Mouse (Mus musculus): Measurements from ENCODE around the gene Rasl12. TPM values are rescaled to one million over a fixed set of nuclear protein-coding genes. Genes with fewer than 3 reads are reported as not detected.
A peak's percentile ranks its signal among the peaks of the same experiment; 100 is the strongest.

Rasl12 gene
- 1 to 10 TPM; 2.6 to 3.3 TPM for total RNA-seq (2021)
- long read RNA-seq, experiment 1, partial matches to known transcripts, result 2 of 3 reads
- long read RNA-seq, experiment 1, other reads (novel, unspliced or antisense), result 1 of 3 reads
- long read RNA-seq, experiment 2, partial matches to known transcripts, result 1 of 5 reads
- long read RNA-seq, experiment 2, other reads (novel, unspliced or antisense), result 1 of 5 reads

DNA sequence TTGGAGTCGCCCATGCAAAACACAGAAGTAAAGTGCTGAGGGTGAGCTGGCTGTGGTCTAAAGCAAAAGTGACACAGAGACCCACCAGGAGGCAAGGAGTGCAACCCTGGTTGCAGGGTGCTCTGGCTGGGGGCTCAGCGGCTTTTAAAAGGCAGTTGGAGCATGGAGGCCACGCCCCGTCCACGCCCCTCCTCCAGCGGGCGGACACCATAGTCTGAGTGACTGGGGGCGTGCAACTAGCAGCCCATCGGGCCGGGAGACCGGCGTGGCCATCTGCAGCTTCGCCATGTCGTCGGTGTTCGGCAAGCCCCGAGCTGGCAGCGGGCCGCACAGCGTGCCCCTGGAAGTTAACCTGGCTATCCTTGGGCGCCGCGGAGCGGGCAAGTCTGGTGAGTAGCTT is at the start of gene Rasl12:
Rasl12 (plus strand) TSS at position 228 of the 400 bp plus-strand sequence.
- intact Hi-C loops (cut with DNase I), result no loop called here
- peak; percentile 31 to 44 for DNase-seq (ENCODE audit: low spot score in 2 of 2)

DNA sequence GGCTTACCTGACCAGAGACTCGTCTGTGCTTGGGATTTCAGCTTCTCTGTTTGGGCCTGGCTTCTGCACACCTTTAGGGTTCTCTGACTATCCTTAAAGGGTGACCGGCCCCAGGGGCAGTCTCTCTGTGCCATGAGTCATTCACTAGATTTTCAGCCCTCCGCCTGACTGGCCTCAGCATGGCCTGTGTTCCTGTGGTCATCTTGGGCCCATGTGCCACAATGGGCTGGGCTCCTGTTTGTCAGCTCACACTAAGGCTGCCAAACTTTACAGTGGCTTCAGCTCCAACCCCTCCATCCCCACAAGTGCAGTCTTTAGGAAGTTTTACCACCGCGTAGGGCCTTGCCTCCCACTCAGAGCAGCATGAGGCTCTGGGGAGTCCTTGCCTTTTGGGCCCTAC is 45.1 kb upstream of the Rasl12 start:
- DNase-seq (ENCODE audit: low spot score in 2 of 2), result no peak
- intact Hi-C loops (cut with DNase I), result no loop called here

DNA sequence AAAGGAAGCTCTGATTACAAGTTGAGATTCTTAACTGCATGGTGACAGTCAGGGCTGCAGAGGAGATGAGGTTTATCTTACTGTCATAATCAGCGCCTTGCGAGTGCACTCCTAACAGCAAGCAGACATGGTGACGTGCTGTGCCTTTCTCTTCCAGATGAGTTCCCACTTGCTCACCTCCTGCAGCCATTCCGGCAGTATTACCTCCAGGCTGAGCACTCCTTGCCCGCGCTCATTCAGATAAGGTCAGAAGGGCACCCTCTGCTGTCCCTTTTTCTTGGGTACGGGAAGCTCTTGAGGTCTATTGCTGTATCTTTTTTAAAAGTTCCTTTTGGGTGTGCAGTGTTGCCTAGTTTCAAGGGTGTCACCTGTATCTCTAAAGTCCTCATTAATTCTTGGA is 41.7 kb upstream of the Rasl12 start:
- intact Hi-C loops (cut with DNase I), result no loop called here
- DNase-seq (ENCODE audit: low spot score in 2 of 2), result no peak

DNA sequence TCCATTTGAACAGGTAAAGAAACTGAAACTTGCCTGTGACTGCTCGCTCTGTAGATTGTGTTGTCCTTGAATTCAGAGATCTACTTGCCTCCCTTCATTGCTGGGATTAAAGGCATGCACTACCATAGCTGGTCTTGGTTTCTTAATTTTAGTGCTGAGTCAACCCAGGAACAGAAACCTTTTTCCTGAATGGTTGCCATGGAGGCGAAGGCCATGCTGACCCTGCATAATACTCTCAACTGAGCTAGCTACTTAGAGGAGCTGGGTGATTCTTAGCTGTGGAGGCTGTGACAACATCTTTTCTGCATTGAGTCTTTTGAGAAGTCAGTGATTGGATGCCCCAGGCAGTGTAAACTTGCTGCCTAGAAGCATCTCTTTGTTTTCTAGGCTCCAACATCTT is 41.3 kb upstream of the Rasl12 start:
- intact Hi-C loops (cut with DNase I), result no loop called here
- no peak for DNase-seq (ENCODE audit: low spot score in 2 of 2)

DNA sequence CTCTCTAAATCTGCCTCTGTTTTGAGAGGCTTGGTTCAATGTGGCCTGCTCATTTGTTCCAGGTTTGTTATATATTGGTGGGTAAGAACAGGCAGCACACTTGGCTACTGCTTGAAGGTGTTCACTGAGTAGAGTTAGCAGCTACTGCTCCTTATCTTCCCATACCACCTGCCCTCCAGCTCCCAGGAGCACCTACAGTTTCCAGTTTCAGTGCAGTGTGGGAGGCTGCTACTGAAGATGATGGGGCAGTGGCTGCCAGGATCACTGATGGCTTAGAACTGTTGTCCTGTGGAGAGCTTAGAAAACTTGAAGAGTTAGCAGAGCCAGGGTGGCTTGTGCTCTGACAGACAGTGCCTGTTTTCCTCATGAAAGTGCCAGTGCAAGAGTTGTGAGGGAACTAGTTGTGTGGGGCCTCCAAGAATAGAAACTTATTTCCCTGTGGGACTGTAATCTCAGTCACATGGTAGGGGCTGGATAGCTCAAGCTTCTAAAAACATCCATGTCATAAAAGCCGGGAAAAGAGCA is 39.3 kb upstream of the Rasl12 start:
- no peak for DNase-seq (ENCODE audit: low spot score in 2 of 2)
- intact Hi-C loops (cut with DNase I), result no loop called here

DNA sequence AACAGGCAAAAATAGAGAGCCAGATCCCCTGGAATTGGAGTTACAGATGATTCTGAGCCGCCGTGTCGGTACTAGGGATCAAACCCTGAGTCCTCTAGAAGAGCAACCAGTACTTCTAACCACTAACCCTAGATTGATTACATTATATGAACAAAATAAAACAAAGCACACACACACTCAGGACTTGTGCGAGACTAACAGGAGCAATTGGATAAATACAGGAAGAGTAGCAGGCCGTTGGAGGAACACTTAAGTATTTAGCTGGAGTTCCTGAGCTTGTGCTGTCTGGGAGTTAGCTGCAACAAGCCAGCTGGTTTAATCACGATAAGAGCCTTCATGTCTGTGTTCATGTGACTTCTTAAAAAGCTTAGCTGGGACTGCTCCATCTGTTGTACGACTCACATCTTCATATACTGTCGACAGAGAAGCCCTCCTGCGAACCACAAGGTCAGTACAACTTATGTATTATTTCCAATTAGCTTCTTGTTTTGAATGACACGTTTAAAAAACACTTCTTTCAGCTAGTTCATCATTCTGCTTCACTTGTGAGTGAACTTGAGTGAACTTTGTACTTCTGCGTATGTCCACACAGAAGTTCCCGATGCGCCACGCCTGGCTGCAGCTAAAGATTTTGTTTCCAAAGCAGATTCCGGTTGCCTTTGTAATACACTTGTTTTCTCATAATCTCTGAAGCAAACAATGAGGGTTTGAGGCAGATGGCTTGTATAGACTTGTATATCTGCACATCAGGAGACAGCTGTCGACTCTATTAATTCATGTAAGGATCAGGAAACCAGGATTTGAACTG is 37.5 kb upstream of the Rasl12 start, which contains the start of gene Ubap1l:
Ubap1l (plus strand) TSS at position 401 of the 808 bp plus-strand sequence.
- DNase-seq (ENCODE audit: low spot score in 2 of 2), result peak in 1 of 2 experiments; percentile 12
- intact Hi-C loops (cut with DNase I), result no loop called here

DNA sequence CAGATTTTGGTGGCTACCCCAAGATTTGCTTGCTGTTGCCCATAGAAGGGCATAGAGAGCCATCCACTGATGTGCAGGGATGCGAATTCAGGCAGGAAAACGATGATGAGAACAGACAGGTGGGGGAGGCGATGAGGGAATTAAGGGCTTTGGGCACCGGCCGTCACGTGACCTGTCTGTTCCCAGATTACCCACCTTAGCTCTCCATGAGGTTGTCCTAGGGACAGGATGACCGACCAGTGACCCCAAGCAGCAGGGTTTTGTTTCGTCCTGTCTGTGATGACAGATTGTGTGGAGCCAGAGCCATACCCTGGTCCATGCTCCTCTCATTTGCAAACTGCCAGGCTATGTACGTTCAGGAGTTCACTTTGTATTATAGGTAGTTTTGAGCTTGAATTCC is 34.6 kb upstream of the Rasl12 start:
- no peak for DNase-seq (ENCODE audit: low spot score in 2 of 2)
- intact Hi-C loops (cut with DNase I), result no loop called here

DNA sequence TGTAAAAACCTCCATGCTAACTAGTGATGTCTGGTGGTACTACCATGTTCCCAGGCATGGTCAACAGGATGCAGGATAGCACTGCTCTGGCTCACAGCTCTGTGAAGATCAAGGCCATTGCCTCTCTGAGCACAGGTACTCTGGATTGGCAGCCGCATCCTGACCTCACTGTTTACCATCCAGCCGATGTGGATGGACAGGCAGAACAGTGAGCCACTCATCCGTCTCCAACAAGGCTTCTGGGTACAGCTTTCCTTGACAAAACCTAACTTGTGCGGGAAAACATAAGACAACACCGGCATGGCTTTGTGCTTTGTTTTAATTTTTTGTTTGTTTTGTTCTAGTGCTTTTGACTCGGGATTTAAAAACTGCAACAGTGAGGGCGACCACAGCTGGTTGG is 32.6 kb upstream of the Rasl12 start:
- DNase-seq (ENCODE audit: low spot score in 2 of 2), result no peak
- intact Hi-C loops (cut with DNase I), result no loop called here

DNA sequence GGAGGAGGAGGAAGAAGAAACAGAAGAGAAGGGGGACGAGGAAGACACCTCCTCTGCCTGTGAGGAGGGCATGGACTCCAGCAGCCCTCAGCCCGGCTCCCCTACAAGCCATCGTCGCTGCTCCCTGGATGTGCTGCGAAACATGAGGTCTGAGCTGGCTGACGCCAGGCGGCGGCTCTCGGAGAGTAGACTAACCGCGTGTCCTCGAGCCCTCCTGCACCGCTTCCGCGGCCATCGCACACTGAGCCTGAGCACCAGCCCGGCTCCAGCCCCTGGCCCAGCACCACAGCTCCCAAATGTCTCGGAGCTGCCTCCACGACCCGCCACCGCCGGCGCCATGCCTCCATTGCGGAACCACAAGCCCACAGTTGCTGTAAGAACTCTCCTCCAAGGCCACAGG is 26.6 kb upstream of the Rasl12 start:
- intact Hi-C loops (cut with DNase I), result loop anchor here (1.0 kb wide), 1 partner anchor 61 kb away; no protein-coding TSS in a partner anchor
- DNase-seq (ENCODE audit: low spot score in 2 of 2), result no peak

DNA sequence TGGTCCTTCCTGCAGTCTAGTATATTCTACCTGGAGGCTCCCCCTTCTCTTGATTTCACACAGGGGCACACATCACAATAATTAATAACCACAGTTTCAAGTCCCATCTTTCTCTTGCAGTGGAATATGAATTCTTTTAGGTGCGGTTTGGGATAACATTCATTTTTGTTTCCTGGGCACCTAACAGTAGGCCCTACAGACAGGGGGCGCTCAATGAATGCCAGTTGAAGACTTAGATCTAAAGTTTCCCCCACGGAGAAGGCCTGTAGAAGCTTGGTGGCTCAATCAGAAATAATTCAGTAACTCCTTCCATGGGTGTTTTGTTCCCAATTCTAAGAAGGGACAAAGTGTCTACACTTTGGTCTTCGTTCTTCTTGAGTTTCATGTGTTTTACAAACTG is 25.9 kb upstream of the Rasl12 start:
- intact Hi-C loops (cut with DNase I), result loop anchor here (1.0 kb wide), 1 partner anchor 60 kb away; no protein-coding TSS in a partner anchor
- DNase-seq (ENCODE audit: low spot score in 2 of 2), result peak; percentile 22 to 43

DNA sequence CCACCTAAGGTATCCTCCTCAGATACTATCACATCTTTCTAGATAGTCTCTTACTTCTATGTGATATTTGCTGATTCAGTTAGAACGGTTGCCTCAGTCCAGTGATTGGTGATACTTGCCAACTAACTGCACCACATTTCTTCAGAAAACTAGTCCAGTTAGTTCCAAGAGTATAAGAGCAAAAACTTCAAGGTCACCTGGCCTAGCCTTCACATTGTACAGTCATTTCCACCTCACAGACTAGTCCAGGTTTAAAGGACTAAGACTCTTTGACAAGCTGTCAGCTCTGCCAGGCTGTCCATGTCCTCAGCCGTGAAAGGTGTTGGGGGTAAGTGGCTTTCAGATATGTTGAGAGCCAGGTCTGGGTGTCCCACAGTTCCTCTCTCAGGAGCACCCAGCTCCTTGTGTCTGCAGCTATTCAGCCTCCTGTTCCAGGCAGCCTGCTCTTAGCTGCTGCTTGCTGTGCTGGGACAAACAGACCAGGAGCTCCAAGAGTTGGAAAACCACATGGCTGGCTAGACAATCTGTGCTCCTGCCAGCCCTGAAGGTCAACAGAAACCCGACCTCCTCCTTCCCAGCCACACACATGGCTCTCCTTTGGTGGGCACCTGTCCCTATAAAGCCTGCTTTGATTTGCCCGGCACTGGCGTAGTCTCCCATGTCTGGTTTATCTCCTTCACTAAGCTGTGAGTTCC is 23.7 kb upstream of the Rasl12 start:
- intact Hi-C loops (cut with DNase I), result no loop called here
- no peak for DNase-seq (ENCODE audit: low spot score in 2 of 2)

DNA sequence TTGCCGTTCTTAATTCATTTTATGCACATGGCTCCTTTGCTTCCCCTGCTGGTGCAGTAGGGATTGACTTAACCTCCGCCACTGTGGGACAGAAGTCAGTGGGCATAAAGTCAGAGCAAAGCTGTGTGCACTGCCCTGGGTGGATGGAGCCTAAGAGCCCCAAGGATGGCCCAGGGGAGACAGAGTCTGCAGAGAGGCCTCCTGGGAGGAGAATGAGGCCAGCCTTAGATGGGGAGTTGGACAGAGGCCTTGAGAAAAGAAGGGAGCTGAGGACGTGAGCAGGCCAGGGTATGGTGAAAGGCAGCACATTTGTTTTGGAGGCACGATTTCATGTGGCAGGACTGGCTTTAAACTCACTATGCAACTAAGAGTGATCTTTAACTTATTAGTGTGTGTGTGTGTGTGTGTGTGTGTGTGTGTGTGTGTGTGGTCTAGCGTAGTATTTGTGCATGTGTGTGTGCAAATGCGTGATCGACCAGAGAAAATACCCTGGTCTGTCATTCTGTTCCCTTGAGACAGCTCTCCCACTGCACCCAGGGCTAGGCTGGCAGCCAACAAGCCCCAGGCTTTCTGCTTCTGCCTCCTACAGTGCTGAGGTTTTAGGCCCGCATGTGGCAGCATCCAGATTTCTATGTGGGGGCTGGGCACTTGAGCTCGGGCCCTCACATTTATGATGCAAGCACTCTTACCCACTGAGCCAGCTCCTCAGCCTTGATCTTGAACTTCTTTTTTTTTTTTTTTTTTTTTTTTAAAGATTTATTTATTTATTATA is 23.0 kb upstream of the Rasl12 start:
- intact Hi-C loops (cut with DNase I), result no loop called here
- peak; percentile 67 to 78 for DNase-seq (ENCODE audit: low spot score in 2 of 2)

DNA sequence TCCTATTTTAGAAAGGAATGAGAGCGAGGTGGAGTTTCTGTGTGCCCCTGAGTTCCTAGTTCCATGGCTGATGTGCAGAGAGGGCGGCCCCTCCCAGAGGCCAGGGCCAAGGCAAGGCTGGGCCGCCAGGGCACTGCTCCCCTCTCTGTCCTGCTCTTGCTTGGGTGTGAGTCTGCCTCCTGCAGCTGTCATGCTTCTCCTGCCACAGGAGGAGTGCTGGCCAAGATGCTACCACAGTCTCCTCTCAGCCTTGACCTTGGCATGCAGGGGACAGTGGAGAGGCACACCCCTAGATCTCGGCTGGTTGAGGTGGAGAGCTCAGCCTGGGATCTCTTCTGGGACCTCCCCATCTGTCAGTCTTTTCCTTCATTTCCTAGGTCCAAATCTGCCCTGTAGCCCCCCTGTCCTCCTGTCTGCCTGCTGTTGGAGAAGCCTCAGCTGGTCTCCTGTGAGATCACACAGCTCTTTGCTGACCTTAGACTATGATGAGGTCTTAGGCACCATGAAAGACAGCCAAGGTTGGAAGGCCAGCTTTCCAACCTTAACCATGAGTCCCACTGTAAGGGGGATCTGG is 17.2 kb upstream of the Rasl12 start:
- no peak for DNase-seq (ENCODE audit: low spot score in 2 of 2)
- intact Hi-C loops (cut with DNase I), result no loop called here

DNA sequence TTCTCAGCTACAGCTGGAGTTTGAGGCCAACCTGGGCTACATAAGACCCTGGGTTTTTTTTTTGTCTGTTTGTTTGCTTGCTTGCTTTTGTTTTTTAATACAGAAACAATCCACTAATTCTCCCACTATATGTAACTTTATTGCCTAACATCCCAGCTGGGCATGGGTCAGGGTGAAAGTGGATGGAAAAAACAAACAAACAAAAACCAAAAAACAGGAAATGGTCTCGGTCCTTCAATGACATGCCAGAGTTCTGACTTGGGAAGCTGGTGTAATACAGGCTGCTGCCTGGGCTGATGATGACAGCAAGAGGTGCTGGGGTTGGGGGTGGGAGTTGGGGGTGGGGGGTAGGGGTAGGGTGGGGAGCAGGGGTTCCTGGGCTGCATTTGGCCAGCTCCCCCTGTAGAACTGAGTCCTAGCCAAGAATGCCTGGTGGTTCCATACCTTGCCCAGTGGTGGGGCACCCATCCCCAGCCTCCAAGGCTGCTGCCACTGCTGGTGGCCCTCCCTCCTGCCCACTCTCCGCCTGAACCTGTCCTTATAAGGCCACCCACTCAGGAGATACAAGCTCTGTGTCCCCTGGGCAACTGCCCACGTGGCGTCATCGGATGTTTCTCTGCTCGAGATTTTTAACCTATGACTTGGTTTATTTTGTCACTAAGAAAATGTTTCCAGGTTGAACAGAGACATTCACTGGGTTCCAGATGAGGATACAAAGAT is 16.1 kb upstream of the Rasl12 start:
- intact Hi-C loops (cut with DNase I), result no loop called here
- DNase-seq (ENCODE audit: low spot score in 2 of 2), result no peak

DNA sequence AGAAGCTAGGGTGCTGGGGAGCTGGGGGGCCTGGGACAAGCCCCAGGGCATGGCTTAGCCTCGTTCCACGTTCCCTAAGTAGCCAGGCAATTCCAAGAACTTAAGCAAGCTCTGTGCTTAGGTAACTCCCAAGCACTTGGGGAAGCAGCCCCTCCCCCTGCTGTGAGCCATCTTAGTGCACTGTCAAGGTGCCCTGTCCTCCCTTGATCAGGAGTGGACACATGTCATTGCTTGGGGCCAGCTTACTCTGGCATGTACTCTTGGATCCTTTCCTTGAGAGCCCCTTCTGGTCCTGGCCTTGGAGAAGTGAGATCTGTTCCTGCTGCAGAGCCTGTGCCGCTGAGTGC is 15.6 kb upstream of the Rasl12 start:
- DNase-seq (ENCODE audit: low spot score in 2 of 2), result no peak
- intact Hi-C loops (cut with DNase I), result no loop called here

DNA sequence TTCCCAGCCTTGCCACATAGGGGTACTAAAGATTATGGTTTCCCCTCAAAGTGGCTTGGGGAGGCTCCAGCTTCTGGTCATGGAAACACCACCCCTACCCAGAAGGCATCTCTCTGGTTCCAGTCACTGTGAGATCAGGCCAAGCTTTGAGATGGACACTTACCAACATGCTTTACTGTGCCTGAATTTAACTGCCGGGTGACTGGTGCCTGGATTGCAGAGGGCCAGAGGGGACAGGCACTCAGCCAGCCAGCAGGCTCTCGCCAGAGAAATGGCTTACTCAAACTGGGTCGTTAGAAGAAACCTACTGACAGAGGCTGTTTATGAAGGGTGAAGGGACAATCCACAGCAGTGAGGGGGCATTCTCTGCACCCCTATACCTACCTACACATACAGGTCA is 14.0 kb upstream of the Rasl12 start:
- no peak for DNase-seq (ENCODE audit: low spot score in 2 of 2)
- intact Hi-C loops (cut with DNase I), result no loop called here

DNA sequence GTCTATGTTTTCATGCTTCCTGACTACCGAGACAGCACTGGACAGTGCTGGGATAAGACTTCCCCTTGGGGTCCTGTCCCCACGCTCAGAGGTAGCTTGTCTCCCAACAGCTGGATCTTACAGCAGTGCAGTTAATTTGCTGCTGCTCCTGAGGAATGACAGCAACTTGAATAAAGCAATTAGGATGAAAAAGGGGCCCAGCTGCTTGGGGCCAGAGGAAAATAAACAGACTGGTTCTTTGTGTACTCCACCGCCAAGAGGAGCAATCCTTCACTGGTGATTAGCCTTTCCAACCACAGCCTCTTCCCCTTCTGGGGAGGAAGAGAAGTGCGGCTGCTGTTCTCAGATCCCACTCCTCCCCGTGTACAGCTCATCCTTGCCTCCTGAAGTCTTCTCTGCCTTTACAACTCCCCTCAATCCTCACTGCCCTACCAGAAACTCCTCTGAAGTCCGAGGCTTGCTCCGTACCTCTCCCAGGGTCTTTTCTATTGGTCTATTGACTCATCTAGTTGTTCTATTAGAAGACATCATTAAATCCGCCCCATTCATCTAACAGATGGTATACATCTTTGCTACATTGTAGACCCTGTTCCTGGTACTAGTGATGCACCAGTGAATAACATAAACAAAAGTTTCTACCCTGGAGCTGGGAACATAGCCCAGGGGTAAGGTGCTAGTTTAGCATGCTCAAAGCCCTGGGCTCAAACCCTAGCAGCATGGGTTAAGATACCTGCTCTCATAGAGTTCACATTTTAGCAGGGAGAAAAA is 11.7 kb upstream of the Rasl12 start:
- intact Hi-C loops (cut with DNase I), result no loop called here
- no peak for DNase-seq (ENCODE audit: low spot score in 2 of 2)
